In the genomic region with DNA sequence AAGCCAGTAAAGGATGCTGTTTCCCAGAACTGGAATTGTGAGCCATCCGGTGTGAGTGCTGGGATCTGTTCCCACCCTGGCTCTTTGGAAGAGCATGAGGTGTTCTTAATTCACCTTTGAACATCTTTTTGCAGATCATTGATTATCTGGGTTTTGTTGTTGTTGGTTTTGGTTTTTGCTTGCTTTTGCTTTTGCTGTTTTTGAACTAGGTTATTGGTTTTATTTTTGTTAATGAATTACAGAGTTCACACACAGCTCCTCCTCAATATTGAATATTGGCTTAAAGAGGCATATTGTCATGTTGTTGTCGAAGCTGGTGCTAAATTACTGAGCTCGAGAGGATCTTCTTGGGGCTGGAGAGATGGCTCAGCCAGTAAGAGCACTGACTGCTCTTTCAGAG, we compare ENCODE assay signal across 21 mouse cellular contexts. TPM values are rescaled to one million over a fixed set of nuclear protein-coding genes. Genes with fewer than 3 reads are reported as not detected.
DNase-seq lines count a peak whose midpoint lies in the region; ATAC-seq and TF ChIP-seq lines count a peak whose summit lies in the region.
"Had no signal": no experiment of that assay in that cellular context is flagged by ENCODE, and none has a peak within 500 bp of the region (broad histone marks: within the 10 kb centered on the region; RNA-seq: fewer than 3 reads in every experiment).

No protein-coding gene starts in this region.

- no peaks in the 10 kb centered on the region for H3K36me3 ChIP-seq in kidney, adult 2 months (ENCODE audit: control insufficient read depth, insufficient read depth, low read length)
- no peaks in the 10 kb centered on the region for H3K36me3 ChIP-seq in liver, adult 2 months (ENCODE audit: control insufficient read depth, insufficient read depth, low read length)
- peaks cover 4% of the 10 kb centered on the region; the same call in 1 of the 2 replicates for H3K36me3 ChIP-seq in liver, postnatal 0 days (replicated peaks; ENCODE audit: insufficient read depth, low read length)
- H3K36me3 ChIP-seq in liver, embryonic 12.5 days, result peaks cover 28% of the 10 kb centered on the region

- H3K4me3 ChIP-seq in kidney, adult 2 months (ENCODE audit: insufficient read depth, low read depth, low read length), result no peak overlapping the region
- H3K4me3 ChIP-seq in liver, adult 2 months (ENCODE audit: insufficient read depth, low read depth, low read length), result no peak overlapping the region
- no peak overlapping the region for H3K4me3 ChIP-seq in liver, postnatal 0 days (ENCODE audit: low read depth, low read length)
- H3K4me3 ChIP-seq in liver, embryonic 12.5 days, result no peak overlapping the region

- TF ChIP-seq POLR2A in kidney, adult 2 months (IDR thresholded peaks at IDR 0.05; ENCODE audit: low read depth, low read length), result no peak
- no peak for TF ChIP-seq POLR2A in liver, adult 2 months (IDR thresholded peaks at IDR 0.05; ENCODE audit: extremely low read depth, insufficient read depth, low read length)

- no peak overlapping the region for H3K27ac ChIP-seq in kidney, adult 2 months (ENCODE audit: insufficient read depth, low read depth, low read length)
- H3K27ac ChIP-seq in liver, adult 2 months (replicated peaks; ENCODE audit: insufficient read depth, low read depth, low read length), result 0 out of 2 replicates have a peak overlapping the region, but pooled peaks have one; percentile 12
- peak overlapping the region; percentile 25; the same call in 1 of the 2 replicates for H3K27ac ChIP-seq in liver, postnatal 0 days (ENCODE audit: low read depth)
- H3K27ac ChIP-seq in liver, embryonic 12.5 days, result no peak overlapping the region

- no peaks in the 10 kb centered on the region for H3K27me3 ChIP-seq in kidney, adult 2 months (replicated peaks; ENCODE audit: control insufficient read depth, insufficient read depth, low read length)
- H3K27me3 ChIP-seq in liver, adult 2 months (ENCODE audit: control insufficient read depth, insufficient read depth, low read length), result no peaks in the 10 kb centered on the region
- H3K27me3 ChIP-seq in liver, postnatal 0 days (ENCODE audit: insufficient read depth, low read length), result no peaks in the 10 kb centered on the region
- H3K27me3 ChIP-seq in liver, embryonic 12.5 days (replicated peaks), result no peaks in the 10 kb centered on the region
- H3K27me3 ChIP-seq: CH12.LX, Patski had no signal

- no peak for TF ChIP-seq CTCF in kidney, adult 2 months (conservative IDR thresholded peaks at IDR 0.05; ENCODE audit: insufficient read depth, insufficient read length, low read depth, low read length)
- no peak for TF ChIP-seq CTCF in liver, adult 2 months (IDR thresholded peaks at IDR 0.05; ENCODE audit: low read depth, low read length)
- TF ChIP-seq CTCF in liver, postnatal 0 days (IDR thresholded peaks at IDR 0.05; ENCODE audit: low read depth), result no peak

- no peak overlapping the region for H3K4me2 ChIP-seq in liver, postnatal 0 days (ENCODE audit: low read depth, low read length)
- no peak overlapping the region for H3K4me2 ChIP-seq in liver, embryonic 12.5 days

- peaks cover 27% of the 10 kb centered on the region for H3K4me1 ChIP-seq in kidney, adult 2 months (ENCODE audit: control insufficient read depth, insufficient read depth, low read length)
- H3K4me1 ChIP-seq in liver, adult 2 months (ENCODE audit: control insufficient read depth, insufficient read depth, low read length), result peaks cover 57% of the 10 kb centered on the region
- peaks cover 20% of the 10 kb centered on the region for H3K4me1 ChIP-seq in liver, postnatal 0 days (ENCODE audit: insufficient read depth)
- H3K4me1 ChIP-seq in liver, embryonic 12.5 days, result peaks cover 11% of the 10 kb centered on the region

- 55% methylated on average over 3 of the region's 3 CpGs for WGBS in kidney, adult 2 months
- WGBS in liver, adult 2 months, result 26% methylated on average over 3 of the region's 3 CpGs
- WGBS in liver, postnatal 0 days (ENCODE audit: insufficient replicate concordance), result 76% methylated on average over 3 of the region's 3 CpGs
- WGBS in liver, embryonic 12.5 days (ENCODE audit: insufficient replicate concordance), result 83% methylated on average over 3 of the region's 3 CpGs

- TF ChIP-seq EP300 in liver, postnatal 0 days (IDR thresholded peaks at IDR 0.05; ENCODE audit: low read depth), result no peak

- peaks cover 51% of the 10 kb centered on the region for H3K79me2 ChIP-seq in liver, adult 2 months (ENCODE audit: control insufficient read depth, insufficient read depth, low read length)

- peak; percentile 40; the same call in 1 of the 2 replicates for ATAC-seq in liver, postnatal 0 days
- ATAC-seq in liver, embryonic 12.5 days, result no peak
- ATAC-seq: activated CD4-positive, CD25-positive, alpha-beta regulatory T cell, adult 4 months; CD4-positive, CD25-positive, alpha-beta regulatory T cell, adult 4 months; Patski had no signal

- DNase-seq in kidney, adult 2 months, result peak; percentile 43
- DNase-seq in kidney, postnatal 36 days, result no peak
- peak; percentile 97 for DNase-seq in liver, adult 2 months (ENCODE audit: extremely low read depth, low read depth, low spot score)
- DNase-seq in liver, result no peak
- no peak for DNase-seq in liver, postnatal 0 days
- DNase-seq: adrenal gland, adult 2 months; adrenal gland, adult 8-10 months; adrenal gland, postnatal 10 days; adrenal gland, postnatal 14 days; adrenal gland, postnatal 25 days; adrenal gland, postnatal 36 days; B cell, adult 2 months; cerebellum, adult 11 months; cerebellum, adult 11-12 months; cerebellum, adult 18-20 months had no signal

- H3K9me3 ChIP-seq in liver, postnatal 0 days (ENCODE audit: low read length), result no peaks in the 10 kb centered on the region
- H3K9me3 ChIP-seq in liver, embryonic 12.5 days (replicated peaks), result 0 out of 2 replicates have a peak, but pooled peaks cover 5% of the 10 kb centered on the region
- H3K9me3 ChIP-seq: G1E had no signal

- no peak overlapping the region for H3K9ac ChIP-seq in liver, adult 2 months (ENCODE audit: low read depth, low read length)
- H3K9ac ChIP-seq in liver, postnatal 0 days (replicated peaks), result no peak overlapping the region
- no peak overlapping the region for H3K9ac ChIP-seq in liver, embryonic 12.5 days

RNA-seq across cellular contexts. Expression of gene Atxn2, which starts 25.5 kb away (rescaled TPM):
- 111 and 112 TPM in 2 replicates for polyA plus RNA-seq in kidney, adult 2 months (2012; rRNA removed)
- total RNA-seq in liver, adult 2 months (2014; rRNA removed), result 58.5 and 74.7 TPM in 2 replicates
- polyA plus RNA-seq in liver, adult 2 months (2012; rRNA removed), result 70.1 and 92.8 TPM in 2 replicates
- polyA plus RNA-seq in liver, postnatal 0 days (2015; fragmentation: Nextera tagmentation; extraction: Ambion mirVana), result 31.6 and 42.8 TPM in 2 replicates
- 40.5 and 40.8 TPM in 2 replicates for polyA plus RNA-seq in liver, embryonic 12.5 days (2016; fragmentation: Nextera tagmentation; extraction: Ambion mirVana)

Comparison
In these comparisons a context has a peak if more than half of its experiments do, and no peak if none do; other contexts are left out.
1. DNase-seq: peak in kidney, adult 2 months (single experiment) and liver, adult 2 months (single experiment); none in kidney, postnatal 36 days (0 of 2), liver (single experiment) and liver, postnatal 0 days (single experiment).
2. H3K27ac ChIP-seq: peak in liver, adult 2 months (single experiment) and liver, postnatal 0 days (single experiment); none in kidney, adult 2 months (single experiment) and liver, embryonic 12.5 days (single experiment).